Mouse (Mus musculus) adrenal gland, postnatal 10 days (tissue): ENCODE measurements around the gene Jdp2. TPM values are rescaled to one million over a fixed set of nuclear protein-coding genes. Genes with fewer than 3 reads are reported as not detected.

Source experiments
- DNase-seq: peaks from one replicate; pipeline ENCODE4 v3.0.0; 2021; ENCODE audit warnings: mixed read lengths
- long read RNA-seq, 2 experiments: library from polyadenylated mRNA; stranded (forward); transcript quantifications; one replicate each; pipeline ENCODE4 v2.0.0; 2021
- total RNA-seq, 2 experiments: library from RNA; stranded (reverse); gene quantifications; 2 replicates each; pipeline ENCODE4 v1.2.3; 2021

Gene Jdp2
- 10 to 100 TPM; 13.1 to 23.6 TPM for total RNA-seq
- long read RNA-seq, experiment 1, transcript Jdp2-201 (4 exons, 1,643 nt): major isoform, 31 of 47 reads
- long read RNA-seq, experiment 1, transcript Jdp2-203 (4 exons, 1,645 nt): minor isoform, 6 of 47 reads
- long read RNA-seq, experiment 1, partial matches to known transcripts: 1 of 47 reads
- long read RNA-seq, experiment 1, other reads (novel, unspliced or antisense): 9 of 47 reads
- long read RNA-seq, experiment 2, transcript Jdp2-203 (4 exons, 1,645 nt): minor isoform, 5 of 16 reads
- long read RNA-seq, experiment 2, transcript Jdp2-201 (4 exons, 1,643 nt): major isoform, 7 of 16 reads
- long read RNA-seq, experiment 2, partial matches to known transcripts: 3 of 16 reads
- long read RNA-seq, experiment 2, other reads (novel, unspliced or antisense): 1 of 16 reads

GRCm38 (mm10) chr12:85598611-85599477, at the start of gene Jdp2:
Gene Jdp2, plus strand, starts transcription at chr12:85599027.
- peak; percentile 93 for DNase-seq

- no peak for DNase-seq
Observed at GRCm38 (mm10) chr12:85549661-85550060, 49.2 kb upstream of the Jdp2 start.

DNA sequence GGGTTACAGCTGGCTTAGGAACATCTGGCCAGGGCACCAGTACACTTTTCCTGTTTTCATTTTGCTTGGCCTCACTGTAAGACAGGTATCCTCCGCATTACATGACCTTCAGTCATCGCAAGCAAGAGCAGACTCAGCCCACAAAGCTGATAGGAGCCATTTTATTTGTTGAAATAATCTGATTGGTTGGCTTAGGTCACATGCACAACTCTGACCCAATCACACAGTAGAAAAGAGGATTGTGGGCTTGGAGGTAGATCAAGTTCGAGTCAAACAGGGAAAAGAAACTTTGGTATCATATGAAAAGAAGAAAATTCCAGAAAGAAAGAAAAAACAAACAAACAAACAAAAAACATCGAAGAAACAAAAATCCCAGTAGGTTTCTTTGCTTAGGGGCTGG, 48.4 kb upstream of the Jdp2 start:
- no peak for DNase-seq

- no peak for DNase-seq
Observed at GRCm38 (mm10) chr12:85559299-85559698, 39.5 kb upstream of the Jdp2 start.

- no peak for DNase-seq
Observed at GRCm38 (mm10) chr12:85565441-85565840, 33.4 kb upstream of the Jdp2 start.

DNA sequence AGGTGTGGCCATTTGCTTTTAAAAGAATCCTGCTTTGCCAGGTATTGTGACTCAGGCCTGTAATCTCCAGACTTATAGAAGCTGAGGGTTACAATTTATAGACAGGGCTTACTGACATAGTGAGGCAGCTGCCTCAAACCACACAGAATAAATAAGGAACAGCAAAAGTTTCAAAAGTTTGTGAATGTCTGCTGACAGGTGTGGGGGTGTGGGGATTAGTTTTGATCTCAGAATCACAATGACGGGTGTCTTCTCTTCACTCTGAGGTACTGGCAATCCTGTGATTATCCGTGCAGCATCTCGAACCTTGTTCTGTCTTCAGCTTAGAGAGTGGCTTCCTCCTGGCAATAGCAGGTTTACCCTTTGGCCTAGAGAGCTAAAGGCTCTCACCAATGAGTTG, 30.5 kb upstream of the Jdp2 start:
- no peak for DNase-seq

- DNase-seq: peak; percentile 67
Observed at GRCm38 (mm10) chr12:85569393-85570157, 29.3 kb upstream of the Jdp2 start.

GRCm38 (mm10) chr12:85570158-85570540, 28.7 kb upstream of the Jdp2 start:
- no peak for DNase-seq

GRCm38 (mm10) chr12:85571312-85571711, 27.5 kb upstream of the Jdp2 start:
- DNase-seq: peak; percentile 80

GRCm38 (mm10) chr12:85572047-85572475, 26.8 kb upstream of the Jdp2 start:
- peak; percentile 67 for DNase-seq

- DNase-seq: no peak
Observed at GRCm38 (mm10) chr12:85574806-85575495, 23.9 kb upstream of the Jdp2 start.

- no peak for DNase-seq
Observed at GRCm38 (mm10) chr12:85575496-85575840, 23.4 kb upstream of the Jdp2 start.

- DNase-seq: no peak
Observed at GRCm38 (mm10) chr12:85581261-85582066, 17.4 kb upstream of the Jdp2 start.

DNA sequence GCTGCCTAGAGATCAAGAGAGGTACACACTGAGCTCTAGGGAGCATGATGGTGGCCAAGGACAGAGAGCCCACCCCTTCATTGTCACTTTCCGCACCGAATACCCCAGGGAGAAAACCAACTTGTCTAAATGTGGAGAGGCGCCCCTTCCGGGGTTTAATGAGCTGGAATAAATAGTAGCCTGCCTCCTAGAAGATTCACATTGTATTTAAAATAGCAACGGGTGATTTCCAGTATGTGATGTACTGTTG, 16.8 kb upstream of the Jdp2 start:
- DNase-seq: no peak

- DNase-seq: peak; percentile 31
Observed at GRCm38 (mm10) chr12:85585761-85586258, 13.0 kb upstream of the Jdp2 start.

GRCm38 (mm10) chr12:85589870-85590382, 8.9 kb upstream of the Jdp2 start:
- DNase-seq: no peak

DNA sequence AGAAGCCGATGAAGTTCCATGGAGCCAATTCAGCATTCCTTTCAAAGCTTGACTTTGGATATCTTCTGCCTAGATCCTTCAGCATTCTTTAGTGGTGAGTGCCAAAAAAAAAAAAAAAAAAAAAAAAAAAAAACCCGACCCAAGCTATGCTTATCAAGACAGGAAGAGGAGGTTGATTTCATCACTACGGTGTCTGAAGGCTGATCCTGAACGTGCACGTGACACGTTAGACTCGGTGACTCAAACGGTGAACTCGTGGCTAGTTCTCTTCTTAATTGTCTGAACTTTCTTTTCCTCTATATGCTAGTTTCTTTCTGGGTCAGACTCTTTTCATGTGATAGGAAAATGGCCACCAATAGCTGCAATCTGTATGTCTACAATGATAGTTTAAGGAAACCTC, 5.9 kb upstream of the Jdp2 start:
- DNase-seq: no peak

- no peak for DNase-seq
Observed at GRCm38 (mm10) chr12:85594390-85594789, 4.4 kb upstream of the Jdp2 start.

DNA sequence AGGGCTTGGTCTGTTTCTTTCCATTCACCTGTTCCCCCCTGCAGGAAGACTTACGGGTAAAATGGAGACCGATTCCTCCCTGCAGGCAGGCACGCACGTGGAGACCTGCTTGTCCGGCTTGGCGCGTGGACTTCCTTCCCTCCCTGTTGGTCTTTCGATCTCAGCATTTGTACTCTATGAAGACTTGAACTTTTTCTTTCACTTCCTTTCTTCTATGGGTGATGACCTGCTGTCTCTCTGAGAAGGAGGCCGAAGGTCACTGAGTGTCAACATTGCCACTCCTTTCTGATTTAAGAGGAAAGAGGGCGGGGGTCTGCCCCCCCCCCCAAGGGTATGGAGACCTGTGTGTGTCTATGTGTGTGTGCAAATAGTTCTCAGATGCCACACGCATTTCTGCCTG, 774 bp upstream of the Jdp2 start:
- DNase-seq: no peak

DNA sequence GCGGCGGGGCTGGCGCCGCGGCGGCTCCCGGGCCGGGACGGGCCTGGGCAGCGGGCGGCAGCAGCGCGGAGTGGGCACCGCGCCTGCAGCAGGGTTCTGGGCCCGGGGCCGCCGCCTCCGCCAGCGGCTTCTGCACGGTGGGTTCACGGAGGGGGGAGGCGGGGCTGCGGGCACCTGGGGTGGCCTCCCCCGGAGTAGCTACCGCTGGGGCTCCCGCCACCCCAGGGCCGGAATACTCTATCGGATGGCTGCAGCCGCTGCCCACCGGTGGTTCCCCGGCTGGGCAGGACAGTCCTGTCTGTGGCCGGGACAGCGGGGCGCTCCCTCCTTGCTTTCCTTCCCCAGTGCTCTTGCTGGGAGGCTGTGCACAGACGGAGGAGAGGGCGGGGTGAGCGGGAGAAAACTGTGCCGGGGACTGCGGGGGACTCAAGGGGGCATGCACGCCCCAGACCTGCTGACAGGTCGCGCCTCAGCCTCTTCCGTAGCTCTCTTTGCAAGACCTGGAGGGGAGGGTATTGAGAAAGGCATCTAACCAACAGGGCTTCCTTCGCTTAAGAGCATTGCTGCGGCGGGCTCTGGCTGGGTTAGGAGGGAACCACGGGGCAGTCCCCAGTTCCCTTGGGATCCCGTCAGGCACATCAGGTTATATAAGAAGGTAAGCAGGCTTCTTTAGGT, 788 bp downstream of the Jdp2 start:
- DNase-seq: peak; percentile 53
